9 mouse cellular contexts compared by ENCODE assay signal in the genomic region with DNA sequence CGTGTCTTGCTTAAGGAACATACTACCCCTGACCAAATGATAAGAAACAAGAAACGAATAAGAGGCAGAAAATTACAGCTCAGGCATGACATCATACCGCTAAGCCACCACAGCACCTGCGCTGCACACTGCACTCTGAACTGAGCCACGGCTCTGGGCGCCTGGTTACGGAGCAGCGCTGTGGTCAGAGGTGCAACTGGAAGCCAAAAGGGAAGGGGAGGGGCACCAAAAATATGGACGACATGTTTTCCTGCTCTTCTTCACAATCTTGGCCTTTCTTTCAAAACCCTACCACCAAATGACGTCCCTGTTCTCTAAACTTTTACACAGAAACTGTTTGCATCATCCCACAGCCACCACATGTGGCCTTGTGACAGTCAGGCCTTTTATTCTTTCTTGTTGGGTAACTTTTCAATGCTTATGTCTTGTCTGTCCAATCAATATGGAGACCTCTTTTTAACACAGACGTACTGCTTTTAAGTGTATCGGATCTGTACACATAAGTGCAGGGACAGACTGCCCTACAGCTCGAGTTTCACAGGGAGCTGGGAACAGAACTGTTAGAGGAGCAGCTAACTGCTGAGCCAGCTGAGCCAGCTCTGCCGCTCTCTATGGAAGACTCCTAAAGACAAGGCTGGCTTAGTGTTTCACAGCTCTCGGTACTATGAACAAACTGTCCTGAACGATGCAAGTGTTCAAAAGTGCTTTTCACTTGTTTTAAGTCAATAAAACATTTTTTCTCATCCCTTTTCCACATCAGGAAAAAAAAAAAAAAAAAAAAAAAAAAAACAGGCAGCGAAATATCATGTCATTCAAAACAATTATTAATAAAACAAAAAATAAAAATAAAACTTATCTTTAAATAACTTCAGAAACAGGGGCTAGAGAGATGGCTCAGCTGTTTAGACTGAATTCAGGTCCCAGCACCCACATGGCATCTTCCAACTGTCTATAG. TPM values are rescaled to one million over a fixed set of nuclear protein-coding genes. Genes with fewer than 3 reads are reported as not detected.
A peak's percentile ranks its signal among the peaks of the same experiment; 100 is the strongest.
DNase-seq lines count a peak whose midpoint lies in the region; ATAC-seq and TF ChIP-seq lines count a peak whose summit lies in the region.
"Had no signal": no experiment of that assay in that cellular context is flagged by ENCODE, and none has a peak within 500 bp of the region (broad histone marks: within the 10 kb centered on the region; RNA-seq: fewer than 3 reads in every experiment).

No protein-coding gene starts in this region.

- no peaks in the 10 kb centered on the region for H3K27me3 ChIP-seq in heart, embryonic 12.5 days (replicated peaks)
- H3K27me3 ChIP-seq in G1E (ENCODE audit: insufficient read depth, low read length), result no peaks in the 10 kb centered on the region
- H3K27me3 ChIP-seq in intestine, postnatal 0 days (replicated peaks; ENCODE audit: control insufficient read depth, insufficient read depth, low read length), result no peaks in the 10 kb centered on the region
- H3K27me3 ChIP-seq in spleen, adult 2 months (ENCODE audit: control insufficient read depth, insufficient read depth, low read length), result no peaks in the 10 kb centered on the region
- H3K27me3 ChIP-seq: hindbrain, embryonic 15.5 days had no signal

- no peaks in the 10 kb centered on the region for H3K9me3 ChIP-seq in heart, embryonic 12.5 days (replicated peaks)
- no peaks in the 10 kb centered on the region for H3K9me3 ChIP-seq in G1E (replicated peaks)
- H3K9me3 ChIP-seq in intestine, postnatal 0 days (ENCODE audit: control insufficient read depth), result no peaks in the 10 kb centered on the region
- H3K9me3 ChIP-seq: hindbrain, embryonic 15.5 days had no signal

- no peak overlapping the region for H3K4me3 ChIP-seq in heart, embryonic 12.5 days
- H3K4me3 ChIP-seq in G1E (ENCODE audit: low read depth, low read length), result peak overlapping the region; percentile 64; the same call in 1 of the 2 replicates
- no peak overlapping the region for H3K4me3 ChIP-seq in intestine, postnatal 0 days (ENCODE audit: low read depth, low read length)
- no peak overlapping the region for H3K4me3 ChIP-seq in spleen, adult 2 months (ENCODE audit: extremely low read depth, insufficient read depth, insufficient read length)
- H3K4me3 ChIP-seq: hindbrain, embryonic 15.5 days had no signal

- no peak for DNase-seq in heart, postnatal 36 days
- peak; percentile 61 for DNase-seq in G1E (ENCODE audit: low spot score)
- peak in 1 of 2 experiments; percentile 47 for DNase-seq in spleen, adult 2 months (ENCODE audit: low read depth in 1 of 2, low spot score in 2 of 2)
- no peak for DNase-seq in cerebellum, postnatal 4 days (ENCODE audit: low spot score in 2 of 2)
- DNase-seq in layer of hippocampus, adult 18-20 months (ENCODE audit: low spot score in 2 of 2), result no peak
- no peak for DNase-seq in left cerebral cortex, postnatal 25 days (ENCODE audit: low spot score in 2 of 2)

- H3K27ac ChIP-seq in heart, embryonic 12.5 days (ENCODE audit: poor library complexity, severe bottlenecking), result peak overlapping the region; percentile 77
- H3K27ac ChIP-seq in intestine, postnatal 0 days (ENCODE audit: low read depth, low read length), result peak overlapping the region; percentile 72
- H3K27ac ChIP-seq in spleen, adult 2 months (ENCODE audit: insufficient read depth, low read length), result peak overlapping the region; percentile 43
- H3K27ac ChIP-seq: hindbrain, embryonic 15.5 days had no signal

- no peak overlapping the region for H3K4me2 ChIP-seq in heart, embryonic 12.5 days
- peak overlapping the region; percentile 32; the same call in 1 of the 2 replicates for H3K4me2 ChIP-seq in intestine, postnatal 0 days (replicated peaks; ENCODE audit: low read depth)
- H3K4me2 ChIP-seq: hindbrain, embryonic 15.5 days had no signal

- WGBS in heart, embryonic 12.5 days, result 72% methylated on average over 17 of the region's 17 CpGs
- WGBS in intestine, postnatal 0 days, result 40% methylated on average over 17 of the region's 17 CpGs
- WGBS in spleen, adult 2 months, result 35% methylated on average over 17 of the region's 17 CpGs

- no peak for TF ChIP-seq POLR2A in spleen, adult 2 months (IDR thresholded peaks at IDR 0.05; ENCODE audit: low read depth, low read length)

- ATAC-seq in heart, embryonic 12.5 days (ENCODE audit: insufficient number of reproducible peaks, low FRiP score), result no peak
- ATAC-seq in G1E (ENCODE audit: extremely low read depth, insufficient number of reproducible peaks, low FRiP score, poor library complexity, severe bottlenecking), result no peak
- peak; percentile 65 for ATAC-seq in intestine, postnatal 0 days

- intact Hi-C loops in heart, postnatal 36 days (cut with DNase I), result no loop called here
- intact Hi-C loops in left cerebral cortex, postnatal 25 days (cut with DNase I), result no loop called here

- TF ChIP-seq CTCF in G1E (IDR thresholded peaks at IDR 0.05; ENCODE audit: low read depth, low read length), result no peak
- no peak for TF ChIP-seq CTCF in intestine, postnatal 0 days (IDR thresholded peaks at IDR 0.05; ENCODE audit: low read depth)
- no peak for TF ChIP-seq CTCF in spleen, adult 2 months (IDR thresholded peaks at IDR 0.05; ENCODE audit: extremely low read depth, insufficient read depth, insufficient read length, insufficient replicate concordance)

- H3K4me1 ChIP-seq in heart, embryonic 12.5 days (replicated peaks), result peaks cover 72% of the 10 kb centered on the region
- H3K4me1 ChIP-seq in G1E (ENCODE audit: insufficient read depth, low read depth, low read length), result peaks cover 78% of the 10 kb centered on the region
- H3K4me1 ChIP-seq in intestine, postnatal 0 days (replicated peaks; ENCODE audit: control insufficient read depth, insufficient read depth, low read length), result peaks cover 15% of the 10 kb centered on the region; the same call in 1 of the 2 replicates
- H3K4me1 ChIP-seq in spleen, adult 2 months (ENCODE audit: control insufficient read depth, insufficient read depth, insufficient read length), result peaks cover 39% of the 10 kb centered on the region; the same call in 1 of the 2 replicates

- H3K9ac ChIP-seq in heart, embryonic 12.5 days, result no peak overlapping the region; the same call in 1 of the 2 replicates
- H3K9ac ChIP-seq in intestine, postnatal 0 days (ENCODE audit: low read depth, low read length), result no peak overlapping the region
- H3K9ac ChIP-seq: hindbrain, embryonic 15.5 days had no signal

- no peaks in the 10 kb centered on the region for H3K36me3 ChIP-seq in heart, embryonic 12.5 days
- H3K36me3 ChIP-seq in G1E (replicated peaks), result peaks cover 56% of the 10 kb centered on the region
- no peaks in the 10 kb centered on the region for H3K36me3 ChIP-seq in intestine, postnatal 0 days (ENCODE audit: control insufficient read depth, insufficient read depth)
- peaks cover 1% of the 10 kb centered on the region; the same call in 1 of the 2 replicates for H3K36me3 ChIP-seq in spleen, adult 2 months (ENCODE audit: control insufficient read depth, insufficient read depth, low read length)
- H3K36me3 ChIP-seq: hindbrain, embryonic 15.5 days had no signal

RNA-seq across cellular contexts. Expression of a gene that starts 43.3 kb away (rescaled TPM):
- 41.3 and 42.0 TPM in 2 replicates for polyA plus RNA-seq in heart, embryonic 12.5 days (2016; fragmentation: Nextera tagmentation; extraction: Ambion mirVana)
- total RNA-seq in heart, postnatal 36 days (2021), result 10 to 100 TPM; 40.5 to 43.2 TPM
- 165 and 179 TPM in 2 replicates for total RNA-seq in G1E (2014; fragmentation: Nextera tagmentation)
- total RNA-seq in G1E (2017), result 153 and 174 TPM in 2 replicates
- 16.3 and 22.0 TPM in 2 replicates for polyA plus RNA-seq in G1E (2012)
- polyA plus RNA-seq in intestine, postnatal 0 days (2015; fragmentation: Nextera tagmentation; extraction: Ambion mirVana), result 32.3 and 34.1 TPM in 2 replicates
- 55.9 and 70.9 TPM in 2 replicates for polyA plus RNA-seq in spleen, adult 2 months (2012; rRNA removed)
- 10 to 100 TPM; 18.1 TPM for total RNA-seq in layer of hippocampus, adult 18-20 months (2021)
- 10 to 100 TPM; 20.3 to 22.0 TPM for total RNA-seq in left cerebral cortex, postnatal 25 days (2021)
